Mouse (Mus musculus) E14TG2a.4 (cell line): ENCODE data around the gene Gm9747.

ENCODE experiments used
- CTCF ChIP-seq: conservative IDR thresholded peaks from 2 replicates; pipeline ENCODE4 v1.5.1; 2014; ENCODE audit warnings: low read length
- NANOG ChIP-seq: IDR thresholded peaks from 2 replicates; pipeline ENCODE4 v1.6.1; 2014; ENCODE audit warnings: borderline replicate concordance, low read length, mixed read lengths
- POU5F1 ChIP-seq: IDR thresholded peaks from 2 replicates; pipeline ENCODE4 v1.6.1; 2014; ENCODE audit warnings: low read length, borderline replicate concordance

GRCm38 (mm10) chr1:82273529-82273928 lies 40.6 kb downstream of the Gm9747 start:
- no peak for TF ChIP-seq CTCF
- TF ChIP-seq POU5F1 = no peak
- no peak for TF ChIP-seq NANOG
